Mouse (Mus musculus) kidney, embryonic 14.5 days (tissue): ENCODE measurements around the gene Tex264. TPM values are rescaled to one million over a fixed set of nuclear protein-coding genes. Genes with fewer than 3 reads are reported as not detected.

Experiments used
- polyA plus RNA-seq: library from polyadenylated mRNA; unstranded; fragments of >200 nt; fragmentation: Nextera tagmentation; extraction: Ambion mirVana; gene quantifications from 2 replicates; pipeline ENCODE4 v1.2.1, GENCODE M21; 2014

Tex264 gene
- polyA plus RNA-seq, 1 experiment from 2014 or later: 58.2 TPM

Other genes starting within 250 kb of the Tex264 start
- 41.1 and 44.5 TPM in 2 replicates for gene Acy1, start 247.6 kb downstream of the Tex264 start, polyA plus RNA-seq
- 18.7 and 25.6 TPM in 2 replicates for gene Abhd14b, start 238.5 kb downstream of the Tex264 start, polyA plus RNA-seq
- gene Abhd14a, start 238.2 kb downstream of the Tex264 start, polyA plus RNA-seq: 50.2 and 58.8 TPM in 2 replicates
- 129 and 147 TPM in 2 replicates for gene Pcbp4, start 232.6 kb downstream of the Tex264 start, polyA plus RNA-seq
- 0.37 and 0.66 TPM in 2 replicates for gene Gpr62, start 220.0 kb downstream of the Tex264 start, polyA plus RNA-seq
- 43.8 and 49.3 TPM in 2 replicates for gene Rrp9, start 210.0 kb downstream of the Tex264 start, polyA plus RNA-seq
- 1.9 and 2.7 TPM in 2 replicates for gene Parp3, start 209.0 kb downstream of the Tex264 start, polyA plus RNA-seq
- not detected in 2 replicates for gene Iqcf1, start 186.0 kb downstream of the Tex264 start, polyA plus RNA-seq
- not detected in 2 replicates for gene Iqcf5, start 171.4 kb downstream of the Tex264 start, polyA plus RNA-seq
- gene Iqcf3, start 124.3 kb downstream of the Tex264 start, polyA plus RNA-seq: not detected in 2 replicates
- not detected in 2 replicates for gene Iqcf4, start 114.9 kb downstream of the Tex264 start, polyA plus RNA-seq
- gene Iqcf6, start 59.3 kb downstream of the Tex264 start, polyA plus RNA-seq: not detected in 2 replicates
- gene Grm2, start 29.8 kb downstream of the Tex264 start, polyA plus RNA-seq: not detected in 2 replicates
- gene Rad54l2, start 103.3 kb upstream of the Tex264 start, polyA plus RNA-seq: 7.5 and 7.9 TPM in 2 replicates
- 21.0 and 33.9 TPM in 2 replicates for gene Dcaf1, start 135.9 kb upstream of the Tex264 start, polyA plus RNA-seq
- 16.4 and 19.2 TPM in 2 replicates for gene Rbm15b, start 201.5 kb upstream of the Tex264 start, polyA plus RNA-seq
- 295 and 319 TPM in 2 replicates for gene Manf, start 206.1 kb upstream of the Tex264 start, polyA plus RNA-seq